Mouse (Mus musculus): ENCODE results near the gene Map4k3. TPM values are rescaled to one million over a fixed set of nuclear protein-coding genes. Genes with fewer than 3 reads are reported as not detected.

The Map4k3 gene
- polyA plus RNA-seq, 1 experiment: 14.4 TPM

DNA sequence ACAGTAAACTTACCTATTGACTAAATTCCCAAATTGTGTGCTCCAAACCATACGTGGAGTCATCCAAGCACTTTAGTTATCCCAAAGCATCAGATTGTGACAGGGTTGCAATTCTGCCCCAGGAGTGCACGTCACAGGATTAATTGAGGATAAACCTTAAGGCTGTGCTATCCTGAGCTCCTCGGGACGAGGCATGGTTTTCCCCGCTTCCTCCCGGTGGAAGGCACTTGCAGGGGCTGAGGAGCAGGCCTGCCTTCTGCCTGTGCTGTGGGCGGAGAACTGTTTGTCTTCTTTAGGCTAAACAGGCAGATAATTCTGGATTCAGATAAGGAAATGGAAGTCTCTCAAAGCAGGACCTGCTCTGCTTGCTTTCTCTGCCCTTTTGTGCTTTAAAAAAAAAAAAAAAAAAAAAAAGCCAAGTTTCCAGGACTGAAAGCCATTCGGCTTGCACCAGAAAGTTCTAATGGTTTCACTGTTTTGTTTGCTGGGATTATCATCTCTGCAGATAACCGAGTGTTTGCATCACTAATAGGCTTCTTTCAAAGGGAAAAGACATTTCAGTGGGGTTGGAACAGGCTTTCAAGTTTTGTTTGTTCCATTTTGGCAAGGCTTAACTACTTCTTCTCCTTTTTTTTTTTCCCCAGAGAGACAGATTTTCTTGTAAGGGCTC is 930 bp upstream of the Map4k3 start:
- no peaks in the 10 kb centered on the region for H3K36me3 ChIP-seq (ENCODE audit: control insufficient read depth, insufficient read depth, low read length)
- peak overlapping the region; percentile 76 for H3K4me3 ChIP-seq (ENCODE audit: control insufficient read depth, low read depth, low read length)
- TF ChIP-seq POLR2A (IDR thresholded peaks at IDR 0.05; ENCODE audit: control insufficient read depth, low read depth, low read length): no peak; the same call in 1 of the 2 replicates
- TF ChIP-seq CTCF (IDR thresholded peaks at IDR 0.05; ENCODE audit: control insufficient read depth, insufficient read depth, insufficient replicate concordance, low read depth, low read length): no peak
- H3K4me1 ChIP-seq (ENCODE audit: control insufficient read depth, insufficient read depth, low read length): peaks cover 11% of the 10 kb centered on the region
- H3K27ac ChIP-seq (ENCODE audit: control insufficient read depth, insufficient read depth, low read depth, low read length): peak overlapping the region; percentile 89
- no peaks in the 10 kb centered on the region for H3K27me3 ChIP-seq (ENCODE audit: control insufficient read depth, insufficient read depth, low read length)

DNA sequence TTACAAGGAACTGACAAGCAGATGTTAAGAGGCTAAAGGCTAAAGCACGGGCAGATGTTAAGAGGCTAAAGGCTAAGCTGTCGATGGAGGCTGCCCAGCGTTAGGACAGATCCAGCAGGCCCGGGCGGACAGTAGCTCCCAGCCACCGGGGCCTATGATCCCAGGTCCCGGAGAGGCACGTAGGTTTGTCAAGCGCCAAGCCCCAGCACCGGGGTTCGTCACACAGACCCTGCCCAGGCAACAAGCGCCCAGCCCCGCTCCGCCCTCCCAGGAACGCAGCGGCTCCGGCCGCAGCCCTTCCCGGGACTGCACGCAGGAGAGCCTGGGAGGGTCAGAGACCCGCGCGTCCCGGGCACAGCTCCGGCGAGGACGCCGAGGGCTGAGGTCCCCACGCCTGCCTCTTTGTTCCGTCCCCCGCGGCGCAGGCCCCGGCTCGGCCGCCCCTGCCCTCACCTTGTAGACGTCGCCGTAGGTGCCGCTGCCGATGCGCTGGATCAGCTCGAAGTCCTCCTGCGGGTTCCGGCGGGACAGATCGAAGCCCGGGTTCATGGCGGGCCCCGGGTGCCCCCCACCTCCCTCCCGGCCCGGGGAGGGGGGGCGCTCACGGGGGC is 839 bp downstream of the Map4k3 start:
- Histone ChIP-seq H3K27me3 (ENCODE audit: control insufficient read depth, insufficient read depth, low read length) (no peaks in the 10 kb centered on the region), H3K4me1 (ENCODE audit: control insufficient read depth, insufficient read depth, low read length) (peaks cover 7% of the 10 kb centered on the region), H3K4me3 (ENCODE audit: control insufficient read depth, low read depth, low read length) (peak overlapping the region; percentile 81), H3K27ac (ENCODE audit: control insufficient read depth, insufficient read depth, low read depth, low read length) (peak overlapping the region; percentile 52), H3K36me3 (ENCODE audit: control insufficient read depth, insufficient read depth, low read length) (no peaks in the 10 kb centered on the region)
- TF ChIP-seq POLR2A (IDR thresholded peaks at IDR 0.05; ENCODE audit: control insufficient read depth, low read depth, low read length) (peak; percentile 50; the same call in 1 of the 2 replicates), CTCF (IDR thresholded peaks at IDR 0.05; ENCODE audit: control insufficient read depth, insufficient read depth, insufficient replicate concordance, low read depth, low read length) (no peak)

DNA sequence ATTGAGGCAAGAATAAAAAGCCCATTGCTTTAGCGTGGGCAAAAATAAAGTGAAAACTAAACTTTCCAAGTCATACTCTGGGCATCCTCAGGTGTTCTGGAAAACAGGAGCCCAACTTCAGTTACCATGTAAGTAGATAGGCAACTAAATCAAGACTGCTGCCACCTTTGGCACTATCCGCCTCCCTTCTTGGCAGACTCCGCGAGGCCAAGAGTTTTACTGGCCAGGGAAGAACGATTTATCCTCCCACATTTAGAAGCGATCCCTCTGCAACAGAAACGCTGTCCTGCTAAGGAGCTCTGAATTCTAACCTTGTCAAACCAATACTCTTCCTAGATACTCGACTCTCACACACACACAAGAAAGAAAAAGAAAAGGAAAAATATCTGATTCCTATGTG is 1.5 kb downstream of the Map4k3 start:
- TF ChIP-seq POLR2A (IDR thresholded peaks at IDR 0.05; ENCODE audit: control insufficient read depth, low read depth, low read length) (no peak), CTCF (IDR thresholded peaks at IDR 0.05; ENCODE audit: control insufficient read depth, insufficient read depth, insufficient replicate concordance, low read depth, low read length) (no peak)
- no peaks in the 10 kb centered on the region for H3K36me3 ChIP-seq (ENCODE audit: control insufficient read depth, insufficient read depth, low read length)
- H3K27ac ChIP-seq (ENCODE audit: control insufficient read depth, insufficient read depth, low read depth, low read length): peak overlapping the region; percentile 63; the same call in 1 of the 2 replicates
- no peaks in the 10 kb centered on the region for H3K27me3 ChIP-seq (ENCODE audit: control insufficient read depth, insufficient read depth, low read length)
- H3K4me3 ChIP-seq (ENCODE audit: control insufficient read depth, low read depth, low read length): peak overlapping the region; percentile 86
- peaks cover 11% of the 10 kb centered on the region for H3K4me1 ChIP-seq (ENCODE audit: control insufficient read depth, insufficient read depth, low read length)

DNA sequence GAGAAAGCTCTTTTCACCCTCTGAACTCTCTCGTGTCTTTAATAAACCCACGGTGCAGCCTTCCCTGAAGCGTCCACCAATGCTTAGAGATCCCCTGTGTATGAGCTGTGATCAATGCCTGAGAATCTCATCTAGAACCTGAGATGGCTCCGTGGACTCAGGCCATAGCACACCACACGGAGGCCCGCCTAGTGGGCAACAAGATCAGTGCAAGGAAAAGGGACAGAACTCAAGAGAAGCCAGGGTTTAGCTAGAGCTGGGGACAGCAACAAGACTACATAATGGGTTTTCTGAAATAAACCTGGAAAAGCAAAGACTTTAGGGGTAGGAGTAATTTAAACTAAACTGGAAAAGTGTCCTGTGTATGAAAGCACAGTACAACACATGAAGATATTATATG is 5.2 kb downstream of the Map4k3 start:
- H3K4me1 ChIP-seq (ENCODE audit: control insufficient read depth, insufficient read depth, low read length): peaks cover 14% of the 10 kb centered on the region
- H3K4me3 ChIP-seq (ENCODE audit: control insufficient read depth, low read depth, low read length): no peak overlapping the region
- H3K27me3 ChIP-seq (ENCODE audit: control insufficient read depth, insufficient read depth, low read length): no peaks in the 10 kb centered on the region
- H3K27ac ChIP-seq (ENCODE audit: control insufficient read depth, insufficient read depth, low read depth, low read length): no peak overlapping the region
- no peaks in the 10 kb centered on the region for H3K36me3 ChIP-seq (ENCODE audit: control insufficient read depth, insufficient read depth, low read length)
- no peak for TF ChIP-seq POLR2A (IDR thresholded peaks at IDR 0.05; ENCODE audit: control insufficient read depth, low read depth, low read length)

DNA sequence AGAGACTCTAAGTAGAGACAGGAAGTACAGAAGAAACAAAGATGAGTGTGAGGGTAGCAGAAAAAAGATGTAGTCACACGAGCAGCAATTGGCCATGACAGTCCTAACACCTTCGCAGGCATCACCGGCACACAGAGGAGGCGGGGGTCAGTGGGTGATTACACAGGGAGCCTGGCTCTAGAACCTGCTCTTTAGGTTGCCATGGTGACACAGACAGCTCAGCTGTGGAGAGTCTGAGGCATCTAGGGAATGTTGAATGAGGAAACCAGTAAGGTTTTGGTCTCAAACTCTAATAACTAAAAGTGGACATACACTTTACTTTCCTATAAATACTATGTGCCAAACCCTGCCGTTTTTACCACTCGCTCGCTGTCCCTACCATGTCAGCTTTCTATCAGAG is 6.6 kb downstream of the Map4k3 start:
- H3K27ac ChIP-seq (ENCODE audit: control insufficient read depth, insufficient read depth, low read depth, low read length): no peak overlapping the region
- H3K4me1 ChIP-seq (ENCODE audit: control insufficient read depth, insufficient read depth, low read length): peaks cover 11% of the 10 kb centered on the region
- H3K27me3 ChIP-seq (ENCODE audit: control insufficient read depth, insufficient read depth, low read length): no peaks in the 10 kb centered on the region
- H3K4me3 ChIP-seq (ENCODE audit: control insufficient read depth, low read depth, low read length): peak overlapping the region; percentile 42; the same call in 1 of the 2 replicates
- no peaks in the 10 kb centered on the region for H3K36me3 ChIP-seq (ENCODE audit: control insufficient read depth, insufficient read depth, low read length)
- TF ChIP-seq POLR2A (IDR thresholded peaks at IDR 0.05; ENCODE audit: control insufficient read depth, low read depth, low read length): peak; percentile 25; the same call in 1 of the 2 replicates
- no peak for TF ChIP-seq CTCF (IDR thresholded peaks at IDR 0.05; ENCODE audit: control insufficient read depth, insufficient read depth, insufficient replicate concordance, low read depth, low read length)

GRCm38 (mm10) chr17:80719309-80719708 is 9.0 kb downstream of the Map4k3 start:
- TF ChIP-seq CTCF (IDR thresholded peaks at IDR 0.05; ENCODE audit: control insufficient read depth, insufficient read depth, insufficient replicate concordance, low read depth, low read length) (no peak), POLR2A (IDR thresholded peaks at IDR 0.05; ENCODE audit: control insufficient read depth, low read depth, low read length) (no peak)
- no peaks in the 10 kb centered on the region for H3K27me3 ChIP-seq (ENCODE audit: control insufficient read depth, insufficient read depth, low read length)
- H3K27ac ChIP-seq (ENCODE audit: control insufficient read depth, insufficient read depth, low read depth, low read length): no peak overlapping the region
- H3K36me3 ChIP-seq (ENCODE audit: control insufficient read depth, insufficient read depth, low read length): no peaks in the 10 kb centered on the region
- no peak overlapping the region for H3K4me3 ChIP-seq (ENCODE audit: control insufficient read depth, low read depth, low read length)
- H3K4me1 ChIP-seq (ENCODE audit: control insufficient read depth, insufficient read depth, low read length): peaks cover 9% of the 10 kb centered on the region

DNA sequence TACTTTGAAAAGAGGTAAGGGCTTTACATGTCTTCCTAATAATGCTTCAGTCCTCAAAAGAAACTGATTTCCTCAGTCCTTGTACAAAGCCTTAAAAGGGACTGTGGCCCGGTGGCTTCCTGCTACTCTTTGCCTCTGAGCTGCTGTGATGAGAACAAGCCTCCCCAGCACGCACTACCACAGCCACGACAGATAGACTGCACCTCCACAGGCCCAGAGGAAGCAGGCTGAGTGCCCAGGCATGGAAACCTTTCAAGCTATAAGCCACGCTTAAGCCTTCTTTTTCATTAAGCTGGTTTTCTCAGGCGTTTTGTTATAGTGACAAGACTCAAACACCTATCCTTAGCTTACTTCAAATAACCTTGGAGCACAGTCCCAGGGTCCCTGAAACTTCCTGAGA is 10.0 kb downstream of the Map4k3 start:
- Histone ChIP-seq H3K27ac (ENCODE audit: control insufficient read depth, insufficient read depth, low read depth, low read length) (0 out of 2 replicates have a peak overlapping the region, but pooled peaks have one; percentile 13), H3K4me3 (ENCODE audit: control insufficient read depth, low read depth, low read length) (no peak overlapping the region)
- TF ChIP-seq CTCF (IDR thresholded peaks at IDR 0.05; ENCODE audit: control insufficient read depth, insufficient read depth, insufficient replicate concordance, low read depth, low read length): no peak
- no peak for TF ChIP-seq POLR2A (IDR thresholded peaks at IDR 0.05; ENCODE audit: control insufficient read depth, low read depth, low read length)

More for the DNA sequence above, 10.0 kb downstream of the Map4k3 start:
- Histone ChIP-seq H3K36me3 (ENCODE audit: control insufficient read depth, insufficient read depth, low read length) (no peaks in the 10 kb centered on the region), H3K27me3 (ENCODE audit: control insufficient read depth, insufficient read depth, low read length) (no peaks in the 10 kb centered on the region), H3K4me1 (ENCODE audit: control insufficient read depth, insufficient read depth, low read length) (peaks cover 9% of the 10 kb centered on the region)
